Comparison of ENCODE assay signal across 8 mouse cellular contexts in the genomic region with DNA sequence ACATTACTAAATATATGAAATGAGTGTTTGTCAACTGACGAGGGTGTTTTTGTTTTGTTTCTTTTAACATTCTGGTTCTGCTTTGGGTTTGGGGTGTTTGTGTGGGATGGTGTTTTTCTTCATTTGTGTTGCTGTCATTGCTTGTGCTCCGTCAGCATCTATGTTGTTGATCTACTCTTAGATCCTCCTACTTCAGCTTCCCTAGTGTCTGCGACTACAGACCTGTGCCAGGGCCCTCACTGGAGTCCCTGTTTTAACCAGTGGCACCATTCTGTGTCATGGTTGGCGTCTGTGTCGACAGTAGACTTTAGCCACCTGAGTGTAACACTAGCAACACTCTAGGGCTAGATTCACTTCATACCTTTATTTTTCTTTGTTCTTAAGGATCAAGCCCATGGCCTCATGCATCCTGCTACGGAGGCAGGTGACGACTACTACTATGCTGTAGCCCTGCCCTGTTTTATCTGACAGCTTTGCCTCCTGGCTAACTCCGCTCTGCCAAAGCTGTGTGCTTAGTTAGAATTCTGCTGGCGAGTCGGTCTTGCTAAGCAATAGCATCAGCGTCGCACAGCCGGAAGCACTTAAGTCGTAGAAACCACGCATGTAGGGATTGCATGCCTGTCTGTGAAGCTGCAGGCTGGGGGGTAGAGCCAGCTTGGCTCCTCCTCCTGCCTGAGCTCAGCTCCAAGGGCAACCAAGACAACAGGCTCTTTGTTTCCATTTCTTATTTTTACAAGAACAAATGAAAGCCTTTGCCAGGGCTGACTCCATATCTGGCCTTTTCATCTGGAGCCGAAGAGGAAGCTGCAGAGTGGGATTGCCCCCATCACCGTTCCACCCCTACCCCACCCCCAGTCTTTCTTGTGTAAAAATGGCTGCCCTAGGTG.
DNase-seq lines count a peak whose midpoint lies in the region; ATAC-seq and TF ChIP-seq lines count a peak whose summit lies in the region.

No protein-coding gene starts in this region.

- intact Hi-C loops in gastrocnemius, postnatal 36 days (cut with DNase I), result no loop called here
- intact Hi-C loops in left cerebral cortex, adult 2 months (cut with DNase I), result loop anchor here (2.0 kb wide), 1 partner anchor 29 kb away; no protein-coding TSS in a partner anchor

- H3K4me3 ChIP-seq in left cerebral cortex, adult 2 months, result peak overlapping the region; percentile 32

- DNase-seq in adrenal gland, adult 18-20 months (ENCODE audit: low spot score in 2 of 2), result peak; percentile 22 to 28
- peak; percentile 29 for DNase-seq in embryo, embryonic 9.5 days (ENCODE audit: extremely low spot score)
- DNase-seq in gastrocnemius, postnatal 36 days, result peak; percentile 35 to 38
- DNase-seq in left cerebral cortex, adult 2 months (ENCODE audit: extremely low spot score in 1 of 2, low spot score in 2 of 2), result peak; percentile 29 to 46
- DNase-seq in lung, postnatal 4 days, result peak; percentile 68 to 86
- peak; percentile 57 for DNase-seq in right cerebral cortex, adult 18-20 months
- no peak for DNase-seq in urinary bladder, adult 2 months (ENCODE audit: low spot score)

- peak overlapping the region; percentile 74 for H3K27ac ChIP-seq in left cerebral cortex, adult 2 months

- peak; percentile 92 for ATAC-seq in inflammation-experienced regulatory T-cells, adult 6 months

- TF ChIP-seq CTCF in left cerebral cortex, adult 2 months (IDR thresholded peaks at IDR 0.05), result no peak
